Mouse (Mus musculus) natural killer cell, adult 2 months (primary cell): Measurements from ENCODE around the gene Bmper.

Experiments used
- DNase-seq, 2 experiments: peaks; one replicate each; pipeline ENCODE4 v3.0.0; 2022; ENCODE audit warnings: low spot score in 2 of 2

Gene Bmper

DNA sequence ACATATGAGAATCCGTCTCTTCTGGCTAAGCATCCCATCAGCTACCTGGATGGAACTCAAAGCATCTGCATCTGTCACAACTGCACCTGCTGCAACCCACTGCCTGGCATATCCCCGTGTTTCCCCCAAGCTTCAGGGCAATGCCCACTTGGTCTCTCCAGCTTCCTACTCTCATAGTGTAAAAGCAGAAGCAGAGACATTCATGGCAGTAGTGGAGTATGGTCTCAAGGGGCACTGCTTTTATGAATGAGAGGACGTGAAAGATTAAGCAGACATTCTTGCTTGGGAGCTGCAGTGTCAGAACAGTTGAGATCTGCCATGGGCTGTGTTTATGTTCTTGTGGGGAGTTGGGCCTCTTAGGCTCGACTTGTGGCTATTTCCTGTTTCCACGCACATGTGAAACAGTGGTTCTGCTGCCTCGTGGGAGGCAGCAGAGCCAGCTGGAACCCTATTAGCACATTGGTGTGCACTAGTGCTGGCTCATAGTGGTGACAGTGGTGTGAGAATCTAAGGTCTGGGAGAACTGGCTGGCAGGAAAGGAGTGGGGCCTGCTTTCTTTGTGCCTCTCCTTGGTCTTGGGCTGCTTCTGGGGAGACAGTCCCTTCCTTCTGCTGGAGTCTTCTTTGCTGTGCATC lies 12.6 kb downstream of the Bmper start:
- DNase-seq: no peak

DNA sequence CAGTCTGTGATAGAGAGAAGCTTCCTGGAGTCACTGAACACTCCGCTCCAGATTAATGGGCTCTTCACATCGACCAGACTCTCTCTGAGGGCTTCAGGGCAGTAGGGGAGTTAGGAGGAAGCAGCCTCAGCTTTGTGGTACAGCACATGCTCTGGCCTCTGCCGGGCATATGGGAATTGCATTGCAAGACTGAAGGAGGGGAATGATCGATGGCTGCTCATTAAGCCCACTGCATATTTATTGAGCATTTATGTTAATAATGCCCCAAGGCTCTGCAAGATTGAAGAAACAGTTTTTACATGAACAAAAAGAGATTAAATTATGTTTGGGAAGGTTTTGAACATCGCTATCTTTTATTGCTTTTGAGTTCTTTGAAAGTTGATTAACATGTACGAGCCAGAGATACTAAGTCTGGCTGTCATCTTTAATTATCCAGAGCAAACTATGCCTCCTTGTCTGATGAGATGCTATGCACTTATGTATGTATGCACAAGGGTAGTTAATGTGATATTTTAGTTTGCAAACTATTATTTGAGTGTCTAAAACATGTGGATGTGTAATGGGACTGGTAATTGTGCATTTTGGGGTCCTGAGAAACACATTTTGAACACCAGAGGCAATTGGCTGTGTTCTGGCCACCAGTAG lies 13.9 kb downstream of the Bmper start:
- DNase-seq: no peak

DNA sequence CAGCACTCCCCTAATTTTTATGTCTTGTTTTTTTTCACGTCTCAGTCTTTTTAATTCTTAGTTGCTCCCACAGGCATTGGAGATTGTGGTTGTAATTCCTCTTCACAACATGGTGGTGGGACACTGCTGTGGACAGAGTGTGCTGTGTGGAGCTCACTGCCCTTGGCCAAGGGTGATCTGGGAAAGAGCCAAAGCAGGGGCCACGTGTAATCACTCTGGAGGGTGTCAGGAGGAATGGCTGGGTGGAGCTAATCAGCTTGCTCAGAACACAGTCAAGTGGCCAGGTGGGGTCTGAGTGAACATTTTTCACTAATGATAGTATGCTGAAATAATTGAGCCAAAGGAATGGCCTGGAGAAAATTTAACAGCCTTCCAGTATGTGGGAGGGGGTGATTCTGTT lies 16.1 kb downstream of the Bmper start:
- DNase-seq: no peak

DNA sequence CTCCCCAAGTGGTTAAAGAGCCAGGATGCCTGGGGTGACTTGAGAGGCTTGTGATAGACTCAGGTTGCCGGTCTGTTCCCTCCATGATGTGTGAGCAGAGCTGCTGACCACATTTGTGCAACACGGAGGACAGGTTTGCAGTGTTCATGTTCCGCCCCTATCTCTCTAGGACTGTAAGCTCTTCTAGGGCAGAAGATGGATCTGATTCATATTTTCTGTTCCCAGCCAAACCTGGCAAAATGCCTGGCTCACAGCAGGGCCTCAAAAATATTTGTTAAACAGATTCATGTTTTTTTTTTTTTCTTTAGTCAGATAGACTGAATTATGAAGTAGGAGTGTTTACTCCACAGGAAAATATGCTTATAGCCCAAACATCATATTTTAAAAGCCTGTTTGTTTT lies 20.0 kb downstream of the Bmper start:
- no peak for DNase-seq

DNA sequence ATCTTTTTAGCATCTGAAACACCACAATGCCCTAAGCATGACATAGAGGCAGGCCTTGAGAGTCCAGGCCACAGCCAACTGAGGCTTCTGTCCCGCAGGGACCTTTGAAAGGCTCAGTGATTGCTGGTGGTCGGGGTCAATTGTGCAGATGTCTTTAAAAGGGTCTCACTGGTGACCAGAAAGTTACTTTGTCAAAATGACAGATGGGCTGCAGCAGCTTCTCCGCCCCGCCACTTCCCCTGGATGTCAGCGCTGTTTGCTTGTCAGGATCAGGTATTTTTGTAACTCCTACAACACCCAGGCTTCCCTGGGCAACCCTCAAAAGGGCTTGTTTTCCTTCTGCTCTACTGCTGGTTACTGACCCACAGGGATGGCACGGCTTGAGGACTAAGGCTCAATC lies 21.0 kb downstream of the Bmper start:
- no peak for DNase-seq

DNA sequence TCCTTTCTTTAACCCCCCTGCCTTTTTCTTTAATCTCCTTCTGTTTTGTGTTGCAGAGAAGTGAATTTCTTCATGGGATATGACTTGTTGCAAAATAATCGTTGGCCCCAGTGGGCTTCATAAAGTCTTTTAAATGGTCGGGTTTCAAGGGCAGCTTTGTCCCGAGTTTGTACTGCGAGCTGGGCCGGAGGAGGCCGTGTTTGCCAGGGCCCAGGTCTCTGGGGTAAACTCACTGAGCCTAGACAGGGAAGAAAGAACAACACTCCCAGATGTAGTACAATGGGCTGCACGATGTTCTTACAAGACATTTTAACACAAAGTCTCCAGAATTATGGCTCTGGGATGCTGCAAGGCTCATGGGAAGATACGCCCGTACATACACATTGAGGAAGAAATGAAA lies 23.5 kb downstream of the Bmper start:
- DNase-seq: no peak

DNA sequence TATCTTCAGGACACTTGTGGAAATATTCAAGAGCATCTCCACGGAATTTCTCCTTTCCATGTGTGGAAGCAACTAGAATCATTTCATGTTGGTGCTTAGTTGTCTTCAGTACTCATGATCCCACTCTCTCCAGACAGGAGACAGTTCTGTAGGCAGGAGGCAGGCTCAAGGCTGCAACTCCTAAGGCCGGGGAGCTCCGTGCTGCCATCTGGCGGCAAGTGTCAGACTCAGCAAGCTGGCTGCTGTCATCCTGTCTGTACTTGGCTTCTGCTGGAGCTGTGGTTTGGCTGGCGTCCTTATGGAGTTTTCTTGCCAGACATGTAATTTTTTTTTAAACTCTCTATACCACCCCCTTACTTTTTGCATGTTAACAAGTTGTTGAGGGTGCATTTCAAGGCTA lies 27.1 kb downstream of the Bmper start:
- DNase-seq: peak; percentile 3 to 21

DNA sequence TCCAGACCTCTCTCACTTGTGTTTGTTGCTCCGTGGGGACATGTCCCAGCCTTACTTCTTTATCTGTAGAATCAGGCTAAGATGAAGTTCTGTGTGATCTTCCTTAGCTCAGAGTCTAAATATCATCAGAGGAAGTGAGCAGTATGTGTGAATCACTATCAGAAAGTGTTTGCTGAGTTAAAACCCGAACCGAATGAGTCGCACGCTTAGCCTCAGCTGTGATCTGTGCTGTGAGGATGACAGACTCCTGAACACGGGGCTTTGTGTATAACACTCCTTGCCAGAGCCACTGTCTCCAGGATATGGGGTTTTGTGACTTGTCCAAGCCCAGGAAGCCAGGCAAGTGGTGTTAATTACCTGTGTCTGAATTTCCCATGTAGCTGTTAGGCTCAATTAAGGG lies 28.1 kb downstream of the Bmper start:
- DNase-seq: no peak

DNA sequence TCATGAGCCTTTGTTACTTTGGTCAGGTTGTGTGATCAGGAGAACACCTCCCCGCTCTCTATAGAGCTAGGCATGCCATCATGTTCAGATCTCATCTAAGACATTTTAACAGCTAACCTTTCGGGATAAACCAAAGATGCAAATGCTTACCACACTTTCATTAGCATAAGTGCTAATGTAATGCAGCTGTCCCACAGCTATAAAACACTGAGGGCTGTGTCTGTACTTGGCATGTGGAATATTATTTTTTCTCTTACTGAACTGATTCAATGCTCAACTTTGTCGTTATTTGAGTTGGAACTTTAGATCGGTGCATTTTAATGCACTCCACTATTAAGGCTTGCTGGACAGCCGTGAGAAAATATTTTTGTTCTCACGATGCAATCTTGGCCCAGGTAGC lies 30.7 kb downstream of the Bmper start:
- no peak for DNase-seq

DNA sequence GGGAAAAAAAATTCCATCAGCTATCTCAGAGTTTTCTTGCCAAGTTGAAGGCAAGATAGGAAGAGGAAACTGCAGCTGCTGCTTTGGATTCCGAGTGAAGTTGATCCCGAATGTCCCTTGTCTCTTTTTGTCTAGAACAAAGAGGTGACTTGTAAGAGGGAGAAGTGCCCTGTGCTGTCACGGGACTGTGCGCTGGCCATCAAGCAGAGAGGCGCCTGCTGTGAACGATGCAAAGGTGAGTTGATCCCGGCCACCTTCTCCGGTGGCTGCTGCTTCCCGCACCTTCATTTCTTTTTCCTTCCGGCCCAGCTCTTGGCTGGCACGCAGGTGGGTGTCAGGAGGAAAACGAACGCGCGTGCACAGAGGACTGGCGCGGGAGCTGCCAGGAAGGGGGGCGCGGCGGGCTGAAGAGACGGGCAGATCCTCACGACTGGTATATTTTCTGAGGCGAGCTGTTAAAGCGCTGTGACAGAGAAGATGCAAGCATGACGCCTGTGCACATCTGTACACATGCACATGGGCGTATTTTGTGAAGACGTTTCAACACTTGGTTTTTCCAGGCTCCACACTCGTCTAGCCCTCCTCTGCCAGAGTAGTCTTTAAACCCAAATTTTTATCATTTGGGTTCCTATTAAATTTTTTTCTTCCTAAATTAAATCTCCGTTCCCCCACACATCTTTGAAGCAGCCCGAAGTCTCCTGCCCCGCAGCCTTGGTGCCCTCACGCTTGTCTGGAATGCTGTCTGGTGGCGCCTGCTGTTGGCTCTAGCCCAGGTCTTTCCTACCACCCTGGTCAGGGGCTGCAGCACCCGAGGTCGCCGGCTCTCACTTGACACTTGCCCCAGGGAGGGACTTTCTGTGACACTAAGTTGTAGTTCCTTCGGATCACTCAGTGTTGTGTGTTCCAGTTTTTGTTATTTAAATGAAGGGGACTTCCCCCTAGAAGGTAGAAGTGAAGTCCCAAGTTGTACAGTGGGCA lies 31.6 kb downstream of the Bmper start:
- DNase-seq: no peak

DNA sequence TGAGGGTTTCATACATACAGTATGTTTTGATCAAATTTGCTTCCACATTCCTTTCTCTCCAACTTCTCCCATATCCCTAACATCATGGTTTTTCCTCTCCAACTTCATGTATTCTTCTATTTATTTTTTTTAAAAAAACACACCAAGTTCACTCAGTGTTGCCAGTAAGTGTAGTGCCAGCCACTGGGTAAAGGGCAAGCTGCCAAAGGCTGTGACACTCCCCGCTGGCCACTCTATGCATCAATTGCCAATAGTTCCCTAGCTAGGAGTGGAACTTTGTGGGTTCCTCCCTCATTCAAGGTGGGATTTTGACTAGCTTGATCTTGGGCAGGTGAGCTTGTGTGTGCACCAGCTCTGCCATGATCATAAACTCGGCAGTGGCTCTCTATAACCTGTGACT lies 33.0 kb downstream of the Bmper start:
- DNase-seq: no peak

DNA sequence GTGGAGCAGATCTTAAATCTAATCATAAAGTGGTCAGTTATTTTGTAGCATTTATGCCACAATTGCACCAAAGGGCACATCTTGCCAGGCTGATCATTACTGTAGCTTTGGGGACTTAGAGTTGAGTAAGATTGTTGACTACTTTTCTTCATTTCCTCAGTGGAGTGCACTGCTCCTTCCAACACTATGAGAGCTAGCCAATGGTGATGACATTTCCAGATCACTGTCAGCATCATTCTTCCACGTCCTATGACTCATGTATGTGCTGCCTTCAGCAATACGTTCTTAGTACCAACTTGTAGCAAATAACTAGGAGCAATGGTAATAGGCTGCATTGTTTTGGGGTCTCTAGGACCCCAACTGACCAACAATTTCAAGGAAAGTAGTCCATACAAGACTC lies 33.7 kb downstream of the Bmper start:
- no peak for DNase-seq

DNA sequence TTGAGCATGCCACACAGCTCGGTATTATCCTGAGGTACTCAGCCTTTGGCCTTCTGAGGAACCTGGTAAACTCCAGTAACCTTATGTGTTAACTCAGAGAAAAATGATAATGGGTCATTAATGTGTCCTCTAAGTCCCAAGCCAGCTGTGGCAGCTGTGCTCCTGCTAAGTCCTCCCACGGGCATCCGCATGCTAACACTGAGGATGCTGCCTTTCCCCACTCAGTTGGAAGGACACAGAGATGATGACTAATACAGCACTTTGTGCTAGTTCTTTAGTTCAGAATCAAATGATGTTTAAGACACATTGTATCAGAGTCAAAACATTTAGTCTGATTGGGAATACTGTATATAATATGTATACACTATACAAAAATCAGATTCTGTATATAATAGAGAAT lies 39.0 kb downstream of the Bmper start:
- DNase-seq: no peak

DNA sequence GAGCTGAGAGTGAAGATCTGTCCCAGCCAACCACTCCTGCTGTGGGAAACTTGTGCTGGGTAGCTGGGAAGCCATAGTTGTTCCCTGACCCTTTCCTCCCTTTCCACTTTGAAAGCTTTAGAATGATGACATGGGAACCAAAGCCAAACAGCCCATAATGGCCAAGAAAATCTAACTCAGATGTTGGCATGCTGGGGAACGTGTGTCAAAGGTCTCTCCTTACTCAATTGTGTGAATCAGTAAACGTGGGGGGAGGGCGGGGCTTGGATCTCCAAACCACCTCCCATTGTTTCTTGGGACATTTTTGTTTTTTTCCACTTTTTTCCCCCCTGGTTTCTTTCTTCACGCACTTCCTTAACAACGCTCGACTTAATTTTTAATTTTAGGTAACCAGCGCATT lies 40.0 kb downstream of the Bmper start:
- DNase-seq: no peak

DNA sequence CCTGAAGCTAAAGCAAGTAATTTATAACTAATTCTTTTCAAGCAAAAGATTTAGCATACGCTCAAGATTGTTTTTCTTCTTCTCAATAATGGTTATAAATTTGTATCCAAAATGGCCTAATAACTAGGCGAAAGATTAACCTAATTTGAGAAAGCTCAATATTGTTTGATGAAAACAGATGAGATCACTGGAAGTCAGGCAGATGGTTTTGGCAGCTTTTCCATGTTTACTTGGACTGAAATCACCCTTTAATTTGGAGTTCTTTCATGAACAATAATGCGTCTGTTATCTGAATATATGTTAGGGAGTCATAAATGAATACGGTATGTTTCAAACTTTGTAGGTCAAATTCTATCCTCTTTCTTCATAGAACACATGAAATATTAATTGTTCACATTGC lies 41.6 kb downstream of the Bmper start:
- no peak for DNase-seq

DNA sequence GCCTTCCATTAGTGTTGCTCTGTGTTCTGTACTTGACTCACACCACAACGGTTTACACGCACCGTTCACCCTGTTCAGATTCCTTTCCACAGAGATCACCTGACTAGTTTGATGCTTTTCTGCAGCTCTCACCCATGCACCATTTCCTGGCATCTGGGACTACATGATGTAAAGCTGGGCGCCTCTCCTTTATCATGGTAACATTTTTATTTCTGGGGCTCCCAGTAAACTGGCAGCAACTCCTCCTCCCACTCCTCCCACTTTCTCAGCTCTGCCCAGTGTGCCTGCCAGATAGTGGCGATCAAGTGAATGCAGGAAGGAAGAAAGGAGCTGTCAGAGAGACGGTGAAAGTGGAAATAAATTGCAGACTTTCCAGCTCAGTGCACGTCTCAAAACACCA lies 45.7 kb downstream of the Bmper start:
- DNase-seq: no peak

DNA sequence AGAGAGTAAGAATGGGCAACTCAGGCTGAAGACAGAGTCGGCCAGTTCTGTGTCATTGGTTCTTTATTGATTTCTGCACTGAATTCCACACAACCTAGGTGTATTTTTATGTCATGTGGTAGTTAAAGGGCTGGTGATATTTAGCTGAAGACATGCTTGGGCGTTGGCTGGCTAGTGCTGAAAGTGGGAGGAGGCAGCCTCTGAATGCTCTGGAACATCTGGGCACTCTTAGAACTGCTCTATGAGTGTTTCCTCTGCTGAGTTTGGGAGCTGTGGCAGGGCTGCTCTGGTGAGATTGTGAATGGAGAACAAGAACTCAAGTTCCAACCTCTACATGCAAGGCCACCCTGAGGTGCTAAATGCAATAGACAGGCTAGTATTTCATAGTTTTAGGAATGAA lies 46.2 kb downstream of the Bmper start:
- DNase-seq: no peak

DNA sequence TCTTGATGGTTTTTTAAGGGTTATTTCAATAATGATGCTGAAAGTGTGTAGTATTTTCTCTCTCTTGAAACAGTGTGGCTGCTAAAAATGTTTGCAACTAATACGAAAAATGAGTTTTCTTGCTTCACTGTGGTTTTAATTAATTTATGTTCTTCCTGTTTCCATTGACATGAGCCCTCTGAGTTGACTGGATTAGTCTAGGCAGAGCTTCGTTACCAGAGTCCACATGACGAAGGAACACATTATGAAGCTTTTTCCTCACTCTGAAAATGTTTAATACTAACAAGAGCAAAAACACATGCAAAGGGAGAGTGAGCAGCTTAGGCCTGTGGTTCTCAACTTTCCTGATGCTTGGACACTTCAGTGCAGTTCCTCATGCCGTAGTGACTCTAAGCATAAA lies 53.4 kb downstream of the Bmper start:
- no peak for DNase-seq

DNA sequence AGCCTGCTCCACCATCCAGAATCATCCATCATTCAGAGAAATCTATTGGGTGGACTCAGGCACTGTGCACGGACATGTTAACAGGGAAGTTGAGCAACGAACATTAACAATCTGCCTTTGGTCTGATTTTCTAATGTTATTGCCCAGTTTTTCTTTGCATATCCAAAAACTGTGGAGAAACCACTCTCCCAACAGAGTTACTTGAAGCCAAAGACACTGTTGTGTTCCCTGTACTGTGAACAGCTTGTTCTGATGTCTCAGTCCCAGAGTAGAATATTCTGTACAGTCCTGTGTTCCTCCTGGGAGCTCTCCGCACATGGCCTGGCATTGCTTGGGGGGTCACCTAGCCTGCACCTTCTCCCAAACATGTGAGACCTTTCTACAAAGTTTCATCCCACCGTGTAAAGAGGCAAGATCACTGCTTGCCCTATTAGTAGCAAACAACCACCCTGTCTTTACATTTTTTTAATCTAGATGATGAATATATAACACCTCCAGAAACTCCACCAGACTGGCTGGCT lies 62.1 kb downstream of the Bmper start:
- DNase-seq: no peak

DNA sequence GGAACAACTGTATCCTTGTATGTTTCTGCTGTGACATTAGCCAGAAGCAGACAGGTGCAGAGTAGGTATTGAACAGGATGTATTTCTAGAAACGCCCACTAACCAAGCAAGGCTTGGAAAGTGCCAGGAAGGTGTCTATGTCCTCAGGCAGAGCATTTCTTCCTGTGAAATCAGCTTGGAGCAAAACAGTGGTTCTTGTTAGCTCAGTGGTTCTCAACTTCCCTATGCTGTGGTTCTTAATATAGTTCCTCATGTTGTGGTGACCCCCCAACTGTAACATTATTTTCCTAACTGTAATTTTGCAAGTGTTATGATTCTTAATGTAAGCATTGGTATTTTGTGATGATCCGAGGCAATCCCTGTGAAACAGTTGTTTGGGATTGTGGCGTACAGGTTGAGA lies 70.7 kb downstream of the Bmper start:
- DNase-seq: no peak

DNA sequence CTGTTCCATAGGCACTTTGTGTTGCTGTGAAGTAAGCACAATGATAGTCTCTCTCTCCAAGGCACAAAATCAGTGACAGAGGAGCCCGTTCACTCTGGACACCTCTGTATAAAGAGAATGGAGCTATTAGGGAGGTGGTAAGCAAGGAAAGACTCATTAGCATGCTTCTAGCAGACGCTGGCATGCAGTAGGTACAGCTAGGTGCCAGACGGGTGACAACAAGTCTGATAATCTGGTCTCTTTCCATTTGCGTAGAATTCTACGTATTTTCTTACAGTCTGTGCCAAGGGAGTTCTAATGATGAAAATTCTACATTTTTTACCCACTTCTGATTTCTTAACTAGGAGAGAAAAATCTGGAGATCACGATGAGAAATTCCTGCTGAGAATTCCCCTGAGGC lies 72.7 kb downstream of the Bmper start:
- DNase-seq: no peak

DNA sequence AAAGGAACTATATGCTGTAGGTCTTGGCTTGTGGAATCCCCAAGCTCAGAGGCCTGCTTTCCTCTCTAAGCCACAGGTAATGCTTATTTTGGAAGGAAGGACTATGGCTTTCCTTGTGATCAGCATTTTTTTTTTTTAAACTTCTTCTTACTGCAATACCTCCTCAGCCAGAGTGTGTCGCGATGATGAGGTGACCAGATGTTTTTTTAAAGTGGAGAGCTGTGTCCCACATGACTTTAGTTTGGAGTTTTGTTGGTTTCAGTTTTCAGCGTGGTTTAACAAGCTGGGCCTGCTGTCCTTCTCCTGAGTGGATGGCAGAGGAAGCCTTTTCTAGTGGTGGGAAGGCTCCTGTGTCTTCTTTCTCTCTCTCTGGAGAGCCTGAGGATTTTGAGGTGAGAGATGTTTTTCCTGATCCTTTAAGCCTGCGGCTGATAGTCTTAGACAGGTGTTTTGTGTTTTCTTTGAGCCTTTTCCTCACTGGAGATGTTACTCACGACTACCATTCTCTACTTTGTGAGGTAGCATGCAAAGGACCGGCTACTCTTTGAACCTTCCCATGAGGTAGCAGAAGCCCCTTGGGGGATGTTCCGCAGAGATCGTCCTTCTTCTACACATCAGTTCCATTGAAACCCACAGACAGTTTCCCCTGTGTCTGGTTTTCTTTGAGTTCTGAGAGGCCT lies 74.8 kb downstream of the Bmper start:
- DNase-seq: no peak
